Mouse (Mus musculus) right cerebral cortex, postnatal 10 days (tissue): ENCODE results near the gene Tmem30a.

Experiments used
- DNase-seq, 2 experiments: peaks; one replicate each; pipeline ENCODE4 v3.0.0; 2021; ENCODE audit warnings: low spot score in 2 of 2

The Tmem30a gene

DNA sequence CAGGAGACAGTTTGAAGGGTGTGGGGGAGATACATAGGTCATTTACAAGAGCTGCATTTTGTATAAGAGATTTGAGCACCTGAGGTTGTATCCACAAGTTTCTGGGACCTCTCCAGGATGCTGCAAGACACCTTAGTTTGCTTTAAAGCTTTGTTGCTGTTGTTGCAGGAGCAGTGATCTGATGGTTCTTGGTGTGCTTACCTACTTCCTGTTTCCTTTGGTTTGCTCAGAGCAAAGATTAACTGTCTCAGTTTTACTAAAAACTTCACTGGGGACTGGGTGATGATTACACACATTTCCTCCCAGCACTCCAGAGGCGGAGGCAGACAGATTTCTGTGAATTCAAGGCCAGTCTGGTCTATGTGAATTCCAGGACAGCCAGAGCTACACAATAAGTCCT, 1.8 kb upstream of the Tmem30a start:
- no peak for DNase-seq

DNA sequence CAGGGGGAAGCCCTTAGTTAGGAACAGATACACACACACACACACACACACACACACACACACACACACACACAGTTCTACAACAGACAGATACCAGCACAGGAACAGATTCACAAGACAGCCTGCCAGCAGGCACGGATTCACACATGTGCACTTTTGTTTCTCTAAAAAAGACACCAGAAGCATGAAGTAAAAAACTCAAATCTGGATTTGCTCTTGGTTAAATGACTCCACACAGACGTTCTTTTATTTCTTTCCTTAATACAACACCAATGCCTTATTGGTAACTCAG, 7.6 kb downstream of the Tmem30a start:
- DNase-seq, result peak; percentile 67 to 78

DNA sequence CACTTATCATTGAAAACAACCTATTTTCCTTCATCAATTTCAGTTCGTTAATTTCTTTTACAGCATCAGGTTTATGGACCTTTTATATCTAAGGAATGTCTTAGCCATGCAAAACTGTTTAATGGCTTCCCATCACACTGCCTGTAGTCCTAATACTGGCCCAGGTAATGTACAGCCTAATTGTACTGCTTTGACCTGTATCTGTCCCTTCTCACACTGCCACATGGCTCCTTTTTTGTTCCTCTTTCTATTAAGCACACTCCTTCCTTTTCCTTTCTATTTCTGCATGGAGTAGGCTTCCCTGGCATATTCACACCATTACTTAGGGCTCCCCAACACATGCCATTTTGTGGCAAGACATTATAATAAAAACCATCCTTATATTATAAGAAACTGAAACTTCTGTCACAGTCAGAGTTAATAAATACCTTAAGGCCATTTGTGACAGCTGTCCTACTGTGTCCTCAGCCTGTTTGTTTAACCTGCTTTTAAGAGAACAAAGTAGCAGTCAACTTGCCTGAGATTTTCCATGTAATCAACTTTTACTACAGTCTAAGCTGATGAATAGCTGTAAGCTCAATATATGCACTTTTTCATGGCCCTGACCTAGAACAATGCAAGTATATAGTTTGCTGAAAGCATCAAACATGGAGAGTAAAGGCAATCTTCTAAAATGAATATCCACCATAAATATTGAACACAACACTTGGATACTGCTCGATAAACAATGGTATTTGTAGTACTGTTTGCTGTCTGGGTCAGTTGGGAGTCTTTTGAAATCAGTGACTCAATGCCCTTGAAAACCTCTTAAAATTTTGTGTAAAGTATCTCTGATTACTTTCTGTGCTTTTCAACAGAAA, 8.1 kb downstream of the Tmem30a start:
- no peak for DNase-seq

DNA sequence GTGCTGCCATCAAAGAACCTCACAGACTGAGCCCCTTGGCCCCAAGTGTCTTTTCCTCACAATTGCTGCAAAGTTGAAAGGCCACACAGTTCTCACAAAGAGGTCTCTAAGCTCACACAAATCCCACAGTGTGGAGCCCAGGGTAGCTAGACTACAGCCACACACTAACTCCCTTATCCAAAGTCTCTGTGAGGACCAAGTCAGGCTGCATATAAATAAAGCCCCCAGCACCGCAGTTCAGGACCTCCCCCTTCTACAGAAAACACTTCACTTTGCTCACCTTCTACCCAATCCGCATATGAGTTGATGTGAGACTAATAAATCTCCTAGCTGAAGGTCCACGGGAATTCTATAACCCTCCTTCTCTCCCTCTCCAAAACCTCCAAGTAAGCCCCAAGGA, 8.9 kb downstream of the Tmem30a start:
- DNase-seq, result no peak

DNA sequence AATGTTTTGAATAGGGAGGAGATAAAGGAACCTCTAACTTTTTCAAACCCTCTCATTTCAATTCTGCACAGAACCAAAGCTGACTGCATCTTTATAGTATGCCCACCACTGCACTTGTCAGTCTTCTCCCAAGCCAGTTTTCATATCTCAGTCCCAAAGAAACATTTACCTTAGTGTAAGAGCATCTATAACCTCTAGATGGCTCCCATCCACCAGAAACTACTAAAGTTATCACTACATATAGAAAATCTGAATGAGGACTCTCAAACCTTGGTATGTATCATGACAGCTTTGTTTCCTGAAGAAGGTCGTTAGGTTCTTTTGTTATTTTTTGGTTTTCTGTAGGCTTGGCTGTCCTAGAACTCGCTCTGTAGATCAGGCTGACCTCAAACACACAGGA, 14.0 kb downstream of the Tmem30a start:
- no peak for DNase-seq

DNA sequence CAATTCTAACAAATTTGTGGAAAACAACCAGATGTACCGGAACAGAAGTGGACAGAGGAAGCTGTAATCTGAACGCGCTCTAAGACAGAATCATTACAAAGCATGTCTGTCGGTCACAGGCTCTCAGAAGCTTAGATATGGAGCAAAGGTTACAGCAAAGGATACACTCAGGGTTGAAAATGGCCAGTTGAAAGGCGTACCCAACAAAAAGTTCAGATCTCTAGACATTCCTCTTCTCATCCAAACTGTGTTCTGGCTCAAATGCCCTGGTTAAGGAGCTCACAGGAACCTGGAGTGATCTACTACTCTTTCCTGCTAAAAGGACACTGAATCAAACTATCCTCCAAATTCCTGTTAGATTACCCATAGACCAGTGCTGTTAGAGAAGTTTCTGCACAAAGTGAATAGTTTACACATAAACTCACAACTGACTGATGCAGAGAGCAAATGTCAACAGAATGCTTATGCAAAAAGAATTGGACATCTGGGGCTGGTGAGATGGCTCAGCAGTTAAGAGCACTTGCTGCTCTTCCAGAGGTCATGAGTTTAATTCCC, 26.2 kb downstream of the Tmem30a start:
- DNase-seq, result no peak

DNA sequence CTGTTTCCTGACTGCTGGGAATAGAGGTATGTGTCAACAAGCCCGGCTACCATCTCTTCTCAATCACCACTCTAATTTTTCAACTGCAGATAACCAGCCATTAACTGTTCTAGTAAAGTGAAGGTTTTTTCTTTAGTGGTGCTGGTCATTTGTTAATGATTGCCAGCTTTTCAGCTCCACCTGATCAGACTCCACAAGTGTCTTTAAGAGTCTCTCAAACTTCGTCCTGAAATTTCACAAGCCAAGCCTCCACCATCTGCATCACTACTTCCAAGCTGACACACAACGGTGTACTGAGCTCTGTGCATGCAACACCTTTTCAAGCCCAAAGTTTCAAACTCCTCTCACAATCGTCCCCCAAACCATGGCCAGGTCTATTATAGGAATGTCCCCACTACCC, 28.0 kb downstream of the Tmem30a start:
- DNase-seq, result no peak

DNA sequence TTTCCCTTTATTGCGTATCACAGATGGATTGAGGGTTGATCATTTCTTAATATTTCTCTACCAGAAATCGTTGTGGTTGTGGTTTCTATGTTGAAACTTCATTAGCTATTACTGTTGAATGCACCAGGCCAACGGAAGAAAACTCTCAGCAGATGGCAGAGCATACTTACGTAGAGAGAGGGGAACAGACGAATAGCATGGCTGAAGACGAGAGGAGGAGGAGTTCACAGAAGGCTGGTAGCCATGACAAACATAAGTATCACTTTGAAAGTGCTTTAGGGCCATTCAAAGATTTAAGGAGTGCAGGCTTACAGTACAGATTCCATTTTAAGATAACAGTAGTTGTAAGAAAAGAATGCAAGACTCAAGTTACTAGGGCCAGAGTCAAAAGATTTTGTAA, 30.8 kb downstream of the Tmem30a start:
- DNase-seq, result no peak

DNA sequence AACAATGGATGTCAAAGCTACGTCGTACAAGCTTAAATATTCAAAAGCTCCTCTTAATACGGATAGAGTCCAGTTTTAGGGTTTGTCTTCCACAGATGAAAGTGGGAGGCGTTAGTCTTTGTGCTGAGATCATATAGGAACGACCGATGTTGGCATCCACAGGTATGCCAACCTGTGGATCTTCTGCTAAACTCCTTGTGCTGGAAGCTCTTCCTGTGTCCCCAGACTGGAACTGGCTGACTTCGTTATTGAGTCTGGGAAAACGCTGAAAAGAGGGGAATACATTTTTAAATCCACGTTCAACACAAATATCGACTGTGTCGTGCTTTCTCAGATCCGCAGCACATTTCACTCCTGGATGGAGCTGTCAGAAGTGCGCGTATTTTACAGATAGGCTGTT, 33.2 kb downstream of the Tmem30a start:
- peak; percentile 24 to 38 for DNase-seq

DNA sequence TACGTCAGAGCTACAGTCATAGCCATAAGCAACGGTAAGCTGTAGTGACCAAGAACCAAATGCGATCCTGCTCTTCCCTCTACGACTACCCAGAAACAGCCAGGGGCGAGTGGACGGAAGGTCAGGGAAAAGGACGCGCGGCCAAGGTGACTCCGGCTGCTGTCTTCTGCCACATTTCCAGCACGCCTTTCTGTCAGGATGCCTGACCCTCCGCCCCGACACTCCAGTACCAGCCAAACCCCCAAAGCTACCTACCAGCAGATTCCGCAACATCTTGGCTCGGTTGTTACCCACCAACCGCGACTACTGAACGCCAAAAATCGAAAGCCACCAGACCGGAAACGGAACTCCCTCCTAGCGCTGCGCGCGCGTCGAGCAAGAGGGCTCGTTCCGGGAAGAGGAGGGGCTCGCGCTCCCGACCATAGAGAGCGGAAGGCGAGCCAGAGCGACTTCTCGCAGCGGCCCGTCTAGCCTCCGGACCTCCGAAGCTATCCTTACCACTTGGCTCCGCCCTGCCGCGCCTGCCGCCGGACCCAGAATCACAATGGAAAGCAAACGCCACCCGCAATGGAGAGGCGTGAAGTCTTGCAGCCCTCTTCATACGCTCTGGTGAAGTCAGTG, 33.8 kb downstream of the Tmem30a start, which contains the start of gene Cox7a2:
Cox7a2 (minus strand) TSS at position 494 of the 621 bp plus-strand sequence.
- DNase-seq, result peak; percentile 96

DNA sequence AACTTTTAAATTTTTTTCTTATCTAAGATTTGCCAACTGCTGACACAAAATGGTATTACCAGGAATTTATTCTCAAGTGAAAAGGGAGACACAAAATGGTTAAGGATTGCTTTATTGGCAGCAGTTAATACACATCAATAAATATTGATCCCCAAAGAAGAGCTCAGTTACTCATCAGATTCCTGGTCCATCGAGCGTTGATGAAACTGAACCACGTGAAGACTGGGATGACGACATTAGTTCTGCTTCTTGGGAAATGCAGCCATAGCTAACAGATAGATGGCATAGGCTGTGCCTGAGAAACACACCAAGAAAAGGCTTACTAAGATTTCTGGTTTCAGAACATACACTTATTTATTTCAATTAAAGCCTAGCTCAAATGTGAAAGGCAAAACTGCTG, 38.0 kb downstream of the Tmem30a start:
- DNase-seq, result no peak

DNA sequence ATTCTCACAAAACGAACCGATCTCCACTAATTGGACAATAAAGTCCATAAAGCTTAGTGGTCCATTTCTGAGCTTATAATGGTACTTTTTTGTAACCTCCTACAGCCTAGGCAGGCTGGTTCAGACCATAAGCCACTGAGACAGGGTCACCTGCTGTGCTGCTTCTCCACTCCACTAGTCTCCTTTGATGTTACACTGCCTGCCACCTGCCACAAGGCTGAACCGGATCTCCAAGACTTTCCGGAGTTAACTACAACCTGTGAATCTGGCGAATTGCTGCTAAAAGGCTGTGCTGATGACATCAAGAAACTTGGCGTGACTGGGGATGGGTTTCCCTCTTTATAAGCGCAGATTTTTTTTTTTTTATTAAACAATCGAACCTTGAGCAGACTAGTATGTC, 41.5 kb downstream of the Tmem30a start:
- no peak for DNase-seq

DNA sequence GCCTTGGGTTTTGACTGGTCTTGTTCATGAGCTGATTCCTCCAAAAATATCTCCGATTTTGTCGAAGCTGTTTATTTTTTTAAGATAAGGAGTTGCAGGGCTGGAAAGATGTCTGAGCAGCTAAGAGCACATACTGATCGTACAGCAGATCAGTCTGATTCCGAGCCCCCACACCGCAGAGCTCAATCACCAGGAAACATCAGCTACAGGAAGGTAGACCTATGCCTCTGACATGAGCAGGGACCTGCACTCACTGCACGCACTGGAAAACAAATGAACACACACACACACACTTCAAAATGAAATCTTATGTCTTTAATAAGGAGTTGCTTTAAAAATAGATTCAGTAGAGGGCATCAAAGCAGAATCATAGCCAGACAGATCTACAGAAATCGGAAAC, 42.6 kb downstream of the Tmem30a start:
- no peak for DNase-seq

DNA sequence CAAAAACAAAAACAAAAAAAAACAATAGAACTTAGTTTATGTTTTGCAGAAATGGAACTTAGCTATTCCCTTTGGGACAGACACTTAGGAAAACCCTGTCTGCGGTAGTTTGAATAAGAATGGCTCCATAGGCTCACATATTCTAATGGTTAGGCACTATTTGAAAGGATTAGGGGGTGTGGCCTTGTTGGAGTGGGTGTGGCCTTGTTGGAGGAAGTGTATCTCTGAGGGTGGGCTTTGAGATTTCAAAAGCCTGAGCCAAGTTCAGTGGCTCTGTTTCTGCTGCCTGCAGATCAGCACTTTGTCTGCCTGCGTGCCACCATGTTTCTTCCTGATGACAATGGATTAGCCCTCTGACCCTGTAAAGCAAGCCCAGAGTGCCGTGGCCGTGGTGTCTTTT, 48.3 kb downstream of the Tmem30a start:
- no peak for DNase-seq

DNA sequence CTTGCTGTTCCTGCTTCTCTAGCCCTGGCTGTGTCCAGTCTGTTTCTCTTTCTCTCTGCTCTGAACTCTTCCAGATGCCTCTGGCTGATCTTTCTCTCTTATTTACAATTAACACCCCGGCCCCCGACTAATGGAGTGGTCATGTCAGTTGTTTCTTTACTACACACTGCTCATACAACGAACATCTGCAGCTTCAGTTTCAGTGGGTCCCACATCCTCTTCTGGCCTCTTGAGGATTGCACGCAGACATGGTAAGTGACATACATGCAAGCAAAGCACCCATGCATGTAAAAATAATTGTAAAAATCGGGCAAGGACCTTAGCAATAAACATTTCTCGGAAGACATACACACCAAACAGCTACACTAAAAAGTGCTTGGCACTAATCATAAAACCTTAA, 57.7 kb downstream of the Tmem30a start:
- DNase-seq, result no peak

DNA sequence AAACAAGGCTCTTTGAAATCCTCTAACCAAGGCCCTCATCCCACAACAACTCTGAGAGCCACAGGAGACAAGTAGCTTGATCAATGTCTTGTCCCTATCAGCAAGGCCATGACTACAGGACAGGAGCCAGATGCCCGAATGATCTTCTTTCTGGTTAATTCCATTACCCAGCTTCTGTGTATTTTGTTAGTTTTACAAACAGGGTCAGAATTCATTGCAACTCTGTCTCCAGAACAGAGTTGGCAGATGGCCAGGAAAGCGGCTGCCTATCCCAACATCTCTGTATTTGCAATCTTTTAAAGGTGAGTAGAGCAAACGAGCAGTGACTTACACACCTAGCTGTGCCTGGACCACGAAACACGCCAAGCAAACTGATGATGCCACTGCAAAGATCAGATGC, 63.0 kb downstream of the Tmem30a start:
- DNase-seq, result no peak

DNA sequence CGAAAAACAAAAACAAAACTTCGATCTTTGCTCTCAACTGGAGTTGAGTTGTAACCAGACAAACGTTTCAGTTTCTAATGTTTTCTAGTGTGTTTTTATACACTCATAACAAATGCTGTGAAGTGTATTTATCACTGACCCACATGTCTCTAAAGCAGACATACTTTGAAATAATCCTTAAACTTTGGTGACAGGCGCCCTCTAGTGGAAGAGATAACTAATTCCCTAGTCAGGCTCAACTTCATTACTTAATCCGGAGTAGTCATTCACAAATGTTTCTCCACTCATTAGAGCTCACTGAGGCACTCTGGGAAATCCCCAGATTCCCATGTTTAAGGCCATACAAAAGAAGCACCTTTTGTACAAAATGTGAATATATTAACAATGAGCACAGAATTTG, 70.2 kb downstream of the Tmem30a start:
- peak; percentile 37 to 38 for DNase-seq

DNA sequence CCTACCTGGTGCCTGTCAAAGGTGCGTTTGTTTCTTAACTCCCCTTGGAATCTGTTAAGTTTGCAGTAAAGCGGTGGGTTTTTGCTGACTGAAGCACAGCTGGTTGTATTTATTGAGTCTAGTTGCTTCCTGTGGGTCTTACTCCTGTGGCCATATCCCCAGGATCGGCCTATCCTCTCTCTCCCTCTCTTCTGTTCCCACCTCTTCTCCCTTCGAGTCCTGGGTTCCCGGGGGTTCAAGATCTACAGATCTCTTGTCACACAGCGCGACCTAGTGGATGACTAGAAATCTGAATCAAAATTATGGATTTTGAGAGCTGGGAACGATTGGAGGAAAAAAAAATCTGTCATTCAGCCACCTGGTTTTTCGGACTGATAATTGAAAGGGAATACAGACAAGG, 72.3 kb downstream of the Tmem30a start:
- DNase-seq, result peak; percentile 70 to 83

DNA sequence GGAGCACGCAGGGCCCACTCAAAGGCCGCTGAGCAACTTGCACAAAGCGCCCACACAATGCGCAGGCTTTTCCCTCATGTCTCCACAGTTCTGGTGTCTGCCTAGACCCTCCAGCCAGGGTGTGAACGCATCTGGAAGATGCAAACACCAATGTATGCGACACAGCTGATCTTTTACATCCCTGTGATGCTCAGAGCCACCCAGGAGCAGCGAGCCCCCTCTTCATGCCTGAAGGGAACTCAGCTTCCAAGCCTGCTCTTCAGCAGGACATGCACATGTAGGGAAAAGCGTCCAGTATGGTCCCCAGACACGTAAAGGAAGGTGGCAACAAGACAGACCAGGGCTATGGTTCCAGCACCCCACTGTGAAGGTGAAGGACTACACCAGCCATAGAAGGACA, 73.2 kb downstream of the Tmem30a start:
- no peak for DNase-seq

DNA sequence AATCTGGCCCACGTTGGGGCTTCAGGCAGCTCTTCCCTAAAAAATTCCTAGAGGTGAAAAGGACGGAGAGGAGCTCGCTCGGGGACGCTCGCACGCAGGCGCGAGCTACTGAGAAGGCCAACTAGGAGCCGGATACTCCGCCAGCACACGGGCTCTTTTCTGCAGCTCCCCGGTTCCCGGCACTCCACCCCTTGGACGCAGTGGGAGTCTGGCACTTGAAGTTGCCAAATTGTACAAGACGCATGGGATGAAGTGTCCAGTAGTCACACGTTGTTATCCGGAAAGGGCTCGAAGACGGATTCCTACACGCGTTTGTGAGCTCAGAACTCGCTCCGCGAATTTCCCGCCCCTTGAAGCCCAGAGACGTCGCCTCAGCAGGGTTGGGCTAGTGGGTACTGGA, 73.9 kb downstream of the Tmem30a start:
- DNase-seq, result peak in 1 of 2 experiments; percentile 22
